Mouse (Mus musculus) liver (tissue): ENCODE measurements around the gene Kcnk18.

Experiments used
- DNase-seq: peaks from one replicate; pipeline ENCODE4 v3.0.0-alpha.2; 2020; ENCODE audit warnings: mixed read lengths

Kcnk18 gene

DNA sequence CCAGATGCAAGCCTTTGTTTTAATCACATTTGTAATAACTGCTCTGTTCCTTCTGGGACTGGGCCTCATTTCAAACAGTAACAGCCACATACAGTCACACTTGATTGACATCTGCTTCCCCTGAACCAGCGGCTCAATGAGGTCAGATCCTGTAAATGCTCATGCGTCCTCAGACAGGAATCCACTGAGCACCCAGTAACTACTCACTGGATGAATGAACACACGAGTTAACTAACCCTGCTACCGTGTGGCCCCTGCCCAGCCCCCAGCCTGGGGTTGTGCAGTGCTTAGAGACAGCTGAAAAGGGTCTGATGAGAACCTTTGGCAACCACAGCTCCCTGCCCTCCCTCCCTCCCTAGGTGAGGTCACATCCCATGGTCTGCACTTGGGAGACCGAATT lies 13.8 kb downstream of the Kcnk18 start:
- DNase-seq = no peak

DNA sequence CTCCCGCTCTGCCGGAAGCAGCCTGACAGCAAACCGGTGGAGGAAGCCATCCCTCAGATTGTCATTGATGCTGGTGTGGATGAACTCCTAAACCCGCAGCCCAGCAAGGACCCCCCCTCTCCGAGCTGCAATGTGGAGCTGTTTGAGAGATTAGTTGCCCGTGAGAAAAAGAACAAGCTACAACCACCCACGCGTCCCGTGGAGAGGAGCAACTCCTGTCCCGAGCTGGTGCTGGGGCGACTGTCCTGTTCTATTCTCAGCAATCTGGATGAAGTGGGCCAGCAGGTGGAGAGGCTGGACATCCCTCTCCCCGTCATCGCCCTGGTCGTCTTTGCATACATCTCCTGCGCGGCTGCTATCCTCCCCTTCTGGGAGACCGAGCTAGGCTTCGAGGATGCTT lies 16.0 kb downstream of the Kcnk18 start:
- no peak for DNase-seq

DNA sequence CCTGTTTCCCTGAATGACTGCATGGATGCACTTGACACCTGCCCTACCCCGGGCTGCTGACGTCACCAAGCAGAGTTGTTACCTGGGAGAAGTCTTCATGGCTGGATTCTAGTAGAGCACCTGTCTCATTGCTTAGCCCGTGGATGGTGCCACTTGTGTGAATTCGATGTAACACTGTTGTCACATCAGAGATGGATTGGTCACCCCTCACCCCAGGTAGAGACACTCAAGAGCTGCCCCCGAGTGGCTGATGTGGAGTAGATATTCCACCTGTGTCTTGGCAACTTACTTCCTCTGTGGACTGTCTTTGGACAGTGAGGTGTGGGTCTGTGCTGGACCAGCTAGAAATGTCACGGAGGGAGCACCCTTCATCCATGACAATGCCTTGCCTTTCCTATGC lies 17.0 kb downstream of the Kcnk18 start:
- DNase-seq = no peak

DNA sequence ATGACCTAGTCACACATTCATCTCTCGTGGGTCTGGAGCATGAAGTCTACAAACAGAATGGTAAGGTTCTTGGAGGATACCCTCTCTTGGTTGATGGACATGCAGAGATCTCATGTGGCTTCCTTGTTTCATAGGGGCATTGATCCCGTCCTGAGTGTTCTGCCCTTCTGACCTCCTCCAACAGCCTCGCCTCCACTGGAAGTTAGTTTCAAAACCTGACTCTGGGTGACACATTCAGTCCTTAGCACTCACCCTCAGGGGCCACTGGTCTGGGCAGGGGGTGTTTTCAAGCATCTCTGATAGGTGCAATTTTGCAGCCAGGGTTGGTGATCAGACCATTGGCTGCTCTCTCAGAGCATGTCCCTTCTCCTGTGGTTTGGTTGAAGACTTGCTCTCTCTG lies 19.6 kb downstream of the Kcnk18 start:
- DNase-seq = no peak

DNA sequence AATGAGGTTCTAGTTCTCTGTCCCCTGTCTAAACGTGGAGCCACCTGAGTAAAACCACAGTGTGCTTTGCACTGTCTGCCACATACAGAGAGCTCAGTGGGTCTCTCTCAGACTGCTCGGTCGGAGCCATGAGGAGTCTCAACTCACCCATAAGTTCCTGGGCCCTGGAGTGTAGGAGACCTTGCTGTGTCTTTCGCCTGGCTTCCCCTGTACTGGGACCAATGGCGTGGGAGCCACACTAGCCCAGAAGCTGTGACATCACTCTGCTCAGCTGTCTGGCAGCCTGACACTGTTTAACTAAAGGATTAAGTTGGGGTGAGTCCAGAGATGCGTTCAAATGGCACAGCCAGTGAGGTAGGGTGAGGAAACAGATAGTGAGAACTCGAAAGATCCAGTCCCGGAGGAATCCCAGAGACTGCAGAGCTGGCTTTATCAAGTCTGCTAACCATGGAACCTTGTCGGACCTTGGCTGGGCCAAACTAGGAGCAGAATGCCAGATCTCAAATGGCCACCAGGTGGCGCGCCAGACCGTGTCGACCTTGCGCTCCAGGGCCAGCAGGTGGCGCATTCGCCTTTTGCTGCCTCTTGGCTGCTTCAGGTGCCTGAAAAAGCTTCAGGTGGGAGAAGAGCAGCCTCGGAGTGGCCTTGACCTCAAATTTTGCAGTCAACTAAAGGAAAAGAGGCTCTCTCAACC lies 20.3 kb downstream of the Kcnk18 start:
- DNase-seq = peak; percentile 83

DNA sequence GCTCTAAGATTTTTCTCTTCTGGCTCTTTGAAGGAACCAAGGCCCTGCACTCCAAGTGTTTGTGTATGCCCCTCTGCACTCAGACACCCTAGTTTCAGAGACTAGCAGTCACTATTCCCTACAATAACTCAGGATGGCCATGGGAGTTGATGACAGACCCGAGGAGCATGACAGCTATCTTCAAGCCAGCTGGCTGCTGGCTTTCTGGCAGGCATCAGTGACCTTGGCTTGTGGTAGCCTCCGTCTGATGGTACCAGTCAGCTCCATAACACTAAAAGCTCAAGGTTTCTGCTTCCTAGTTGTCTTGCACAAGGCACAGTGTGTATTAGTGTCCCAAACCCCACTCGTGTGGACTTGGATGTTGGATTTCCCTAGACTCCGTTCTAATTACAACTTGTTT lies 23.0 kb downstream of the Kcnk18 start:
- DNase-seq = no peak

DNA sequence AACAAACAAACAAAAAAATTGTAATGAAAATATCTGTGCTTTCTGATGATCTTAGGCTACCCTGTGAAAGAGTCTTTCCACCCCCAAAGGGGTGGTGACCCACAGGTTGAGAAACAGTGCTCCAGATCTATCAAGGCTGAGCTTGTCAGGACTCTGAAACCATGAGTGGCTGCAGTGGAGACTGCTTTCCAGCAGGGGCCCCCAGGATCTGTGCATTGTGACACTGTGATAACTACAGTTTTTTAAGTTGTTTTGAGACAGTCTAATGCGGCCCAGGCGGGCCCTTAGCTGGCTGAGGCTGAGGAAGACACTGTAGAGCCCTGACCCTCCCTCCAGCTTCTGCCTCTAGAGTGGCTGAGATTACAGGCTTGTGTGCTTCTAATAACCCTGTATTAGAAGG lies 24.0 kb downstream of the Kcnk18 start:
- no peak for DNase-seq

DNA sequence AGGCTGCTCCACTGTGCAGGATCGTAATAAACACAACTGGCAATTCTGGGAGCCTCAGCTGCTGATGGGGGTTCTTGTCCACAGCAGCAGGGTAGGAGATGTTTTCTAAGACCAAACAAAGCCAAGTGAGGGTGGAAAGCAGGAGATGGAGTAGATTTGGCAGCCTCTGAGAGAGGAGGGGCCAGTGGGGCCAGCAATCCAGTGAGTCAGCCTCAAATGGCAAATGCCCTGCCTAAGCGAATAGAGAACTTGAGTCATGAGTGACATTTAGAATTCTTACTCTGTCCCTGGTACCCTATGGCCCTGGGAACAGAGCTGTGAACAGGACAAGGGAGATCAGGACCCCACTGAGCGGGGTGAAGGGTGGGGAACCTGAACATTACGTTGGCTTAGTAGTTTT lies 29.1 kb downstream of the Kcnk18 start:
- no peak for DNase-seq

DNA sequence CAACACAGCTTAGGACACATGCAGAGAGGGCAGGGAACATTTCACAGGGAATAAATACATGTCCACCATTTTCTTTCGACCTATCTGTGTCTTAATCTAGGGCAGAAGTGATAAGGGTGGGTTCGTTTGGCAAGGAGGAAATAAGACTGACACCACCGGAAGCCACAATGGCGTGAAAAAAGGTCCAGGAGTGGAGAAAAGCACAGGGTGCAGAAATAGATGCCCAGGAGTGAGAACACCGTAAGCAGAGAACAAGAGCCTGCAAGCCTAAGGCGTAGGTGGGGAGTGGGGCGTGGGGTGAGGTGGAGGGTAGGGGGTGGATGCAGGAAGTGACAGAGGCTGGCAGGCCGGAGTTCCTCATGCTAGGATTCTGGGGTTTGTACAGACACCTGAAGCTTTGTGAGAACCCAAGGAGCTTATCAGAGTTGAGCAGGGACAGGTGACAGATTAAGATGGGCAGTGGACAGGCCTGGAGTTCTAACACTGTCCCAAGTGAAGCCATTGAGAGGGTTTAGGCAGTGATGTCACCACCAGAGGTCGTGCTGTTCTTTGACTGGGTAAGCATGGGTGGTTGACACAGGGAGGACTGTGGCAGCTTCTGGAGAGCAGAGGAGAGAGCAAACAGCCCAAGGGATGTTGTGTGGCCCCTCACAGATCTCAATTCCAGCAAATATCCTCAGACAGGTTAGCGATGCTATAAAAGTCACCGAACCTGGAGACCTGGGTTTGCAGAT lies 29.7 kb downstream of the Kcnk18 start:
- DNase-seq = peak; percentile 25

DNA sequence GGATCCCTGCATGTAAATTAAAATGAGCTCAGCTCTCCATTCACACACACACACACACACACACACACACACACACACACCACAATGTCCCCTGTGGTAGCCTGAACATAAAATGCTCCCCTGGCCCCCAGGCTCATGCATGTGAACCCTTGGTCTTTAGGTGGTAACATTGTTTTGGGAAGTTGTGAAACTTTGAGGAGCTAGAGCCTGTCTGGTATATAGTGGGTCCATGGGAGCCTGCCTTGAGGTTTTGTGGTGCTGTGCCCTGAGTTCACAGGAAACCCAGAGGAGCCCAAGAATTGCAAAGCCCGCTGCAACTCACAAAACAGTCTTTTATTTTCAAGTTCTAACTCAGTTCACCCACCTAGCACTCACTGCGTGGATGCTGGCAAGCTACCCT lies 33.6 kb downstream of the Kcnk18 start:
- no peak for DNase-seq

DNA sequence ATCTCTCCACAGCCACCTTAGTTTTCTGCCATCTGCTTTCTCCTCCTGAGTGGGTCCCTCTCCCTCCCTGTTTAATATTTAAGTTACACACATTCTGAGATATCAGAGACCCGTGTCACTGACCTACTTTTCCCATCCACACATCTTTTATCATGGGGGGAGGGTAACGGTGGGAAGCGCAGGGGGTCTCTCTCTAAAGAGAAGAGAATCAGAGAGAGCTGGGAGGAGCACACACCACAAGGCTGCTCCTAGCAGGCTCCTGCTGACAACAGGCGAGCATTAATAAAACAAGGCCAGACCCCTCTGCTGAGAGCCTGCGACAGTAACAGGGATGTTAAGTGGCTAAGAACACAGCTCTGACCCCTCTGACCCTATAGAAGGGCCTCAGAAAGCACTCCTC lies 40.6 kb downstream of the Kcnk18 start:
- no peak for DNase-seq

DNA sequence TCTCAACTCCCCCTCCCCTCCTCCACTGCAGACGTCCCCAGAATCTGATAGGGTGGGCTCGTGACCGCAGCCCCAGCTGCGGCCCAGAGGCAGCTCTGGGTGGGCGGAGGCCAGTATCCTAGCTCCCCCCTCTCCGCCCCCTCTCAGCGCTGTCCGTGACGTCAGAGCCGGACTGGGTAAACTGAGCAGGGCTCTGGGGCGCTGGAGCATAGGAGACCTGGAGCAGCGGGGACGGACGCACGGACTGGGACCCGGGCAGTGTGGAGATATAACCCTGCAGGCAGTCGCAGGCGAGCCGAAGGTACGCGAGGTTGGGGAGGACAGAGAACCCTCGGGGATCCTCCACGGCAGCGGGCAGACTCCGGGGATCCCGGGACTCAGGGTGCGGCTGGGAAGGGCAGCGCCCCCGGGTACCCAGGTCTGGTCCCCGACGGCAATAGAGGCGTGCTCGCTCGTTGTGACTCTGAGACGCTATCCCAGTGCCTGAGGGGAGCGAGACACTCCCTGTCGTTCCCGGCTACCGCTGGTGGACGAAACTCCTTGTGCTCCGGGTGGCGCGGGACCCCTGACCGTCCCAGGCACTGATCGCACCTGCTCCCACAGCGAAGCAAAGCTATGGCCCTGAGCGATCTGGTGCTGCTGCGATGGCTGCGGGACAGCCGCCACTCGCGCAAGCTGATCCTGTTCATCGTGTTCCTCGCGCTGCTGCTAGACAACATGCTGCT lies 41.9 kb downstream of the Kcnk18 start, which contains the start of gene Slc18a2:
Gene Slc18a2, plus strand, starts transcription at position 179 of the 725 bp plus-strand sequence.
- DNase-seq = peak; percentile 61

DNA sequence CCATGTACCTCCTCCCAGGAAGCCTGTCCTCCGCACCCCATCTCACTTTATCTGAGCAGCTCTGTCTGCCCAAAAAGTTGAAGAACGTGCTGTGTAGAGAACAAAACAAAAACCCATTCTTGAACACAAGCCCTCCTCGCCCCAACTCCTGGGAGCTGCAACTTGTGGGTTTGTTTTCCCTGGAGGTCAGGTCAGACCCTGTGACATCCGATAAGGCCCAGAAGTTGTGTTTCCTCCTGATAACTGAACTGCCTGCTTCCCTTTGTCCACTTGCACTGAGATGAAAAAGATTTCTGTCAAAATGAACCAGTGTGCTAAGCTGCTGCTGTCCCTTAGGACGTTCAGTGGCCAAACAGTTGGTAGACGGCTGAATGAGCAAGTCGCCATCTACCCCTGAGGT lies 42.6 kb downstream of the Kcnk18 start:
- DNase-seq = peak; percentile 10

DNA sequence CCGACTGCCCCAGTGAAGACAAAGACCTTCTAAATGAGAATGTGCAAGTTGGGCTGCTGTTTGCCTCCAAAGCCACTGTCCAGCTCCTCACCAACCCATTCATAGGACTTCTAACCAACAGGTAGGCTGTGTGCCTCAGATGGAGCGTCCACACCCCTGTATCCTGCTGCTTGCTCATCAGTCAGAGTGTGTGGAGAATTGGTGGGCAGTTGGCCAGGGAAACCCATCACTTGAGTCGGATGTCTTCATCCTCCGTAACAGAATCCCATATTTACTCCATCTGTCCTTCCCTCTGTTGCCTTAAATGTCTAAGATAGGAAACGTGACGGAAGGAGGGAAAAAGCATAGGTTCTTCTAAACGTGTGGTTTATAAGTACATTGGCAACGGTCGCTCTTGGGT lies 44.2 kb downstream of the Kcnk18 start:
- DNase-seq = no peak

DNA sequence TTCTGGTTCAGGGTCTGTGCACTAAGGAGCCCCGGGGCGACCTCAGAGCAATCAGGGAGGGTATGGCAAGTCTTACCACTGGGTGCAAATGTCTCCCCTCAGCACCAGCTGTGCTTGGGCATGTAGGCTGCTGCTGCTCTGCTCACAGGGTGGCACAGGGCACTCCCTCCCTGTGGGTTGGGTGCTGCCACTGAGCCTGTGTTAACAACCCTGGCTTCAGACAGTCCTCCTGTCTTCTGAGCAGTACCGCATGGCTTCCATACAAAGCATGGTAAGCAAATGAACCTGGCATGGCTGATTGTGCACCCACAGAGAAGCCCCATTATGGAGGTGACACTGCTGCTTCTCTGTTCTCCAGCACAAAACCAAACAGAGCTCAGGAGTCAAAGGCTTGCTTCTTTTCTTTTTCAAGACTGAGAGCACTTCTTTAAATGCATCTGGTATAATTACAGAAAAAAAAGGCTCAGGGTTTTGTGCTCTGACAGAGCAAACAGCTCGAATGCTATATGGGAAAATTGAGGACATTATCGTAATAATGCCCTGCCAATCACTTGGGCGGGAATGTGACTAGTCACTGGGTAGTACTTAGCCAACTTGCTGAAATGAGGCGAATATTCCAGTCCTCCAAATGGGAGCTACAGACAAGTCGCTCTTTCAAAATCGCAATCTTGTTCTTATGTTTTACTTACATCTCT lies 46.0 kb downstream of the Kcnk18 start:
- no peak for DNase-seq

DNA sequence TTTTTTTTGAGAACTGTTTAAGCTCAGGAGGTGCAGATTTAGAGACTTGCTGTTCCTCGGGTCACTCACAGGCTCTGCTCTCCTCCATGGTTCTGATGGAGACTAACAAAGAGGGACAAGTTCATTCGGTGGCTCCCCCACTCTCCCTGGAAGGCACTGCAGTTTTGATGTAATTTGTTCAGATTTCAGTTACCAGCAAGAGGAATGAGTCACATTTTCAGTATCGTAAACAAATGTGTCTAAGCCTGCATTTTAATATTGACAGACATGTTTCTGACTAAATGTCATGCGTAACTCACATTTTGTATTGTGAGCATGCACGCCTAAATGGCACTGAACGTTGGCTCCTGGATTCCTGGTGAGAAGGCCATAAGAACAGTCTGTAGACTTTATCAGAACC lies 46.9 kb downstream of the Kcnk18 start:
- no peak for DNase-seq

DNA sequence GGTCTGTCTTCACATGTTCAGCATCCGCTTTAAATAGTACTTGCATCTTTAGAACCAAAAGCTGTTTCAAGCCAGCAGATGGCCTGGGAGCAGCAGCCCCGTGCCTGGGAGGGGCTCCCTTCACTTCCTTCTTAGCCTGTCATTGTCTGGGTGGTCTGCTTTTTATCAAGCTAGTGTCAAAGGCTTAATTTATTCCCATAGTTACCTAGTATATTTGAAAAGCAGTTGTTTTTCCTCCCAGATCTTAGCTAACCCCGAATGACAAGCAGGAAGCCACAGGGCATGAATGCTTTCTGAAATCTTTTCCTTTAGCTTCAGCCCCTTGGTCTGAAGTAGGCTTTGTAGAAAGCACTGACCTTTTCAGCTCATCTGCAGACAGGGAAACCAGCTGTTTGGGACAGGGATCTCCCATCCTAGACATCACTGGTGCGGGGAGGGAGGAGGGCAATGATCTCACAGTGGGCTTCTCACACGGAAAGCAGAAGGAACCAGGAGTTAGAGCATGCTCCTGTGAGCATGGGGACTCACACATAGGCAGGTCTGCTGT lies 48.5 kb downstream of the Kcnk18 start:
- DNase-seq = no peak

DNA sequence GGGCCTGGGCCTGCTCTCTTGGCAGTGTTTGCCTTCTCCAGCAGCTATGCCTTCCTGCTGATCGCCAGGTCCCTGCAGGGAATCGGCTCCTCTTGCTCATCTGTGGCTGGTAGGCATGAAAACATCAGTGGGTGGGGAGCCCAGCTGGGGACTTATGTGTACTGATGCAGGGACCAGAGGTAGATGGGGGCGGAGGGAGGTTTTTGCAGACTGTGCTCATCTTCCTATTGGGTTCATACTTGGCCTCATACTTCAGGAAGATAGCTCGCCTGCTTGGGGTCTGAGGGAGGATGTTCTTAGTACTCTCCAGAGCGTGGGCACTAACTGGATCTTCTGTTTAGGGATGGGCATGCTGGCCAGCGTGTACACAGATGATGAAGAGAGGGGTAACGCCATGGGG lies 54.2 kb downstream of the Kcnk18 start:
- DNase-seq = no peak

DNA sequence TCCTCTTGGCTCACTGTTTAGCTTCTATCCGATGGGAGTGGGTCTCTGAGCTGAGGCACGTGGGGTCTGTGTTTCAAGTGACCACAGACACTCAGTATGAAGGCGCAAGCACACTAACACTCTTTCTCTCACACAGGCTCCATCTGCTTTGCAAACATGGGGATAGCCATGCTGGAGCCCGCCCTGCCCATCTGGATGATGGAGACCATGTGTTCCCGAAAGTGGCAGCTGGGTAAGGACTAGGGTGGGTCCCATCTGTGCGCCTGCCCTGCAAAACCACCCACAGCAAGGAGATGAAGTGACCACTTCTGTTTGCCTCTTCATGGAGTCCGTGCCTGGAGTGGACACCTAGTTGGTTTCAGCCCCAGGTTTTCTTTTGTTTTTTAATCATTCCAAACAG lies 57.3 kb downstream of the Kcnk18 start:
- no peak for DNase-seq

DNA sequence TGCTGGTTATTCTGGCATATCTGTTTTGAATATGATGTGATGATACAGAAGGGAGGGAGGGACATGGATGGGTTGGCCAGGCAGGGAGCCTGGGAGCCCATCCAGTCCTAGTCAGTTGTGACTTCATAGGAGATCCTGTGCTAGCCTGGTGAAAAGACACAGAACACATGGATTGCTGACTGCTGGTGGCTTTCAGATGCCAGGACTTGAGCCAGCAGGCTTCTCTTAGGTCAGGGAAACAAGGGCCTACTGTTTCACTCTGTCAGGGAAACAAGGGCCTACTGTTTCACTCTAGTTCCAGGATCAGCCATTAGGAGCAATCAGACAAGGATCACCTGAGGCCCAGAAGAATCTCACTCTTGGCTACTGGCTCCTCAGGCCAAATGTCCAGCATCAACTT lies 61.8 kb downstream of the Kcnk18 start:
- DNase-seq = no peak

DNA sequence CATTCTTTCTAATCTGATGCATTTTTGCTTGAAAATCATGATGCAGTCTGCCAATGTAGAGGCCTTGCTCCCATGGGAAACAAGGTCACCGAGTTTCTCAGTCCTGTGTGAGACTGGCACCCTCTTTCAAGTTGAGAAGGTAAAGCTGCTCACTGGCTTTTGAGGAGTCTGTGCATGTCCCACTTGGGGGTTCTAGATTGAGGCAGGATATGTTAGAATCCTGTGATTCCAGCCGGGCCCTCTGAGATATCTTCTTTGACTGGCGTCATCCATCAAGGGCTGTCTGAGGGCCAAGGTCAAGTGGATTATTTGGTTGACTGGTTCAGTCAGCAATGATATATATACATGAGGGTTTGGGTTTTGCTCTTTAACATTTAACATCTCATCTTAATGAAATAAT lies 63.0 kb downstream of the Kcnk18 start:
- DNase-seq = no peak
